Mouse (Mus musculus) spleen, adult 2 months (tissue): ENCODE data around the gene Gm20388. TPM values are rescaled to one million over a fixed set of nuclear protein-coding genes. Genes with fewer than 3 reads are reported as not detected.

Experiments used
- DNase-seq, 2 experiments: peaks; one replicate each; pipeline versions ENCODE4 v3.0.0 to v3.0.0-alpha.2; 2012 to 2021; ENCODE audit warnings: low spot score in 2 of 2, low read depth in 1 of 2
- H3K27ac ChIP-seq: fragments of 200-500 bp; 2 replicates; pipeline ENCODE4 v1.5.1; 2012; ENCODE audit warnings: low read length, inconsistent platforms; ENCODE audit not compliant: insufficient read depth
- H3K27me3 ChIP-seq: fragments of 200-500 bp; 2 replicates; pipeline ENCODE4 v1.6.1; 2012; ENCODE audit warnings: mild to moderate bottlenecking, moderate library complexity, low read length, inconsistent platforms; ENCODE audit not compliant: control insufficient read depth, insufficient read depth
- H3K36me3 ChIP-seq: fragments of 200-500 bp; 2 replicates; pipeline ENCODE4 v1.6.1; 2012; ENCODE audit warnings: mild to moderate bottlenecking, low read length, inconsistent platforms; ENCODE audit not compliant: control insufficient read depth, insufficient read depth
- H3K4me1 ChIP-seq: fragments of 200-500 bp; 2 replicates; pipeline ENCODE4 v1.6.1; 2011; ENCODE audit warnings: inconsistent platforms; ENCODE audit not compliant: control insufficient read depth, insufficient read depth, insufficient read length
- H3K4me3 ChIP-seq: fragments of 200-500 bp; 2 replicates; pipeline ENCODE4 v1.5.1; 2011; ENCODE audit warnings: mild to moderate bottlenecking, inconsistent platforms; ENCODE audit not compliant: insufficient read depth, insufficient read length; ENCODE audit errors: extremely low read depth
- CTCF ChIP-seq: fragments of 200-500 bp; IDR thresholded peaks from 2 replicates; pipeline ENCODE4 v1.5.1; 2011; ENCODE audit warnings: mild to moderate bottlenecking, inconsistent platforms; ENCODE audit not compliant: insufficient read depth, insufficient read length, insufficient replicate concordance; ENCODE audit errors: extremely low read depth
- POLR2A ChIP-seq: fragments of 200-500 bp; IDR thresholded peaks from 2 replicates; pipeline ENCODE4 v1.6.1; 2011; ENCODE audit warnings: low read depth, low read length, inconsistent platforms
- WGBS: fragments of 180-500 bp; shearing (Covaris S2); methylation state at CpG from one replicate; pipeline ENCODE4 v1.1.7; 2018; 5-methylcytosine and 5-hydroxymethylcytosine counted together
- polyA plus RNA-seq: library from polyadenylated mRNA; depleted of rRNA; stranded (reverse); fragments of >200 nt; gene quantifications from 2 replicates; pipeline ENCODE4 v1.2.3, GENCODE M21; 2012

The Gm20388 gene
- polyA plus RNA-seq, 1 experiment: 26.1 TPM

- 96% methylated on average over 7 of the region's 7 CpGs for WGBS
- Histone ChIP-seq H3K4me3 (no peak overlapping the region), H3K27me3 (no peaks in the 10 kb centered on the region), H3K27ac (no peak overlapping the region), H3K4me1 (no peaks in the 10 kb centered on the region), H3K36me3 (peaks cover 30% of the 10 kb centered on the region)
- TF ChIP-seq POLR2A (no peak), CTCF (no peak)
- DNase-seq: no peak
Measured at GRCm38 (mm10) chr8:120656322-120657052, 745.8 kb downstream of the Gm20388 start.

- 95% methylated on average over 8 of the region's 8 CpGs for WGBS
- TF ChIP-seq CTCF (no peak), POLR2A (no peak)
- Histone ChIP-seq H3K27ac (no peak overlapping the region), H3K27me3 (no peaks in the 10 kb centered on the region), H3K4me1 (no peaks in the 10 kb centered on the region), H3K4me3 (no peak overlapping the region), H3K36me3 (peaks cover 30% of the 10 kb centered on the region)
- DNase-seq: no peak
Measured at GRCm38 (mm10) chr8:120657415-120657814, 746.8 kb downstream of the Gm20388 start.

- TF ChIP-seq POLR2A (no peak), CTCF (no peak)
- DNase-seq: no peak
- WGBS: 70% methylated on average over 6 of the region's 6 CpGs
- H3K27ac ChIP-seq: no peak overlapping the region
- no peak overlapping the region for H3K4me3 ChIP-seq
- no peaks in the 10 kb centered on the region for H3K27me3 ChIP-seq
- peaks cover 18% of the 10 kb centered on the region for H3K4me1 ChIP-seq
- no peaks in the 10 kb centered on the region for H3K36me3 ChIP-seq
Measured at GRCm38 (mm10) chr8:120664566-120664965, 753.9 kb downstream of the Gm20388 start.

GRCm38 (mm10) chr8:120665726-120666455 lies 755.2 kb downstream of the Gm20388 start:
- 77% methylated on average over 3 of the region's 3 CpGs for WGBS
- TF ChIP-seq CTCF (no peak), POLR2A (no peak)
- H3K4me3 ChIP-seq: no peak overlapping the region
- peaks cover 18% of the 10 kb centered on the region for H3K4me1 ChIP-seq
- no peak overlapping the region for H3K27ac ChIP-seq
- no peaks in the 10 kb centered on the region for H3K27me3 ChIP-seq
- H3K36me3 ChIP-seq: peaks cover 6% of the 10 kb centered on the region; the same call in 1 of the 2 replicates
- no peak for DNase-seq

GRCm38 (mm10) chr8:120666807-120667470 lies 756.3 kb downstream of the Gm20388 start:
- Histone ChIP-seq H3K36me3 (peaks cover 7% of the 10 kb centered on the region; the same call in 1 of the 2 replicates), H3K4me3 (peak overlapping the region; percentile 94), H3K27ac (no peak overlapping the region), H3K4me1 (peaks cover 18% of the 10 kb centered on the region), H3K27me3 (no peaks in the 10 kb centered on the region)
- WGBS: 14% methylated on average over 17 of the region's 17 CpGs
- TF ChIP-seq POLR2A (no peak), CTCF (no peak)
- DNase-seq: no peak

- Histone ChIP-seq H3K4me1 (peaks cover 18% of the 10 kb centered on the region), H3K36me3 (peaks cover 15% of the 10 kb centered on the region), H3K27me3 (no peaks in the 10 kb centered on the region), H3K4me3 (peak within 1 kb of the TSS; percentile 94), H3K27ac (peak within 1 kb of the TSS; percentile 78)
- peak; percentile 49 for TF ChIP-seq POLR2A
- TF ChIP-seq CTCF: no peak
- DNase-seq: peak; percentile 79 to 93
- under 1% methylated on average over 99 of the region's 105 CpGs for WGBS
Measured at GRCm38 (mm10) chr8:120667561-120668373, 757.1 kb downstream of the Gm20388 start, which contains the start of the genes Gm27021 and Cox4i1. Gm27021 (minus strand) TSS chr8:120668079. Cox4i1 (plus strand) TSS chr8:120668222.
